Mouse (Mus musculus): ENCODE results near the gene Zfp217.
A peak's percentile ranks its signal among the peaks of the same experiment; 100 is the strongest.

Zfp217 gene

DNA sequence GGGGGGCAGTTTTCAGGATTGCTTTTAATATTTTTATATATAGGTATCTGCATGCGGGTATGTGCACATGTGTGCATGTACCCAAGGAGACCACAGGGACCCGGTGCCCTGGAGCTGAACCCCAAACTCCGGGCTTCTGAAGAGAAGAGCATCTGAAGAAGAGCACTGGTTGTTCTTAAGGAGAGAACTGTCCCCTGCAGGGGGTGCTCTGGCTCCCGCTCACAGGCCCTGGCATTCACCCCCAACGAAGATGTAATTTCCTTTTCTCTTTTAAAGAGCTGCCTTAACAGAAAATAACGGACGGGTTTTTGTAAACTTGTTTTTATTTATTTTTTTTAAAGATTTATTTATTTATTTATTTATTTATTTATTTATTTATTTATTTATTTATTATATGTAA, 46.0 kb downstream of the Zfp217 start:
- DNase-seq (ENCODE audit: low read depth, low spot score), result no peak

- peak; percentile 43 for DNase-seq (ENCODE audit: low read depth, low spot score)
These were observed 46.8 kb downstream of the Zfp217 start for GRCm38 (mm10) chr2:170101132-170101531.

DNA sequence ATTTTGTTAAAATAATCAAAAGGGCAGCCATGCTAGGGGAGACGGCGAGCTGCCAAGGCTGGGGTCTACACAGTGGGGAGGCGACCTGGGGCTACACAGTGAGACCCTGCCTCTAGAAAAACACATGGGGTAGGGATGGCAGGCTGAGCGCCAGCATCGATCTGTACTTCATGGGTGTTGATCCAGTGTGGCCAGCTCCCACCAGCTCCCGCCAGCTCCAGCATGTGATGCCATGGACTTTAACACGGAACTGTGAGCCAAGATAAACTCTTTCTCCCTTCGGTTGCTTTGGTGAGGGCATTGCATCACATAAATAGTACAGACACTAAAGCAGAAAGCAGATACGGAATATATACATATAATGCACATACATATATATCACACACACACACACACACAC, 53.0 kb downstream of the Zfp217 start:
- no peak for DNase-seq (ENCODE audit: low read depth, low spot score)

DNA sequence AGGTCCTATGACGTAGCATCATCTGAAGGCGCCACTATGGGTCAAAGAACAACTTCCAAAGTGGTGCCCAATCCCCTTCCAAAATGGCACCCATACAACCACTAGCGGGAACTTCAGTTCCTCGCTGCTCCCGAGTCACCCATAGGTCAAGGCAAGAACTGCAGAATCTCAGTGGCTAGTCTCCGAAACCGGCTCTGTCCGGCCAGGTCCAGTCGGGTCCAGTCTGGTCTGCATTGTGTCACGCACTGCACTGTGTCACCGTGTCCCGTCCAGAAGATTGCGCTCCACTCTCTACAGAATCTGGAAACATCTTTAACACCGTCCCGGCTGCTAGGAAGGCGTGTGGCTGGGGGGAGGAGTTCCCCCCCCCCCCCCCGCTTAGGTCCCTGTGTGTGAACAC, 53.7 kb downstream of the Zfp217 start:
- no peak for DNase-seq (ENCODE audit: low read depth, low spot score)

DNA sequence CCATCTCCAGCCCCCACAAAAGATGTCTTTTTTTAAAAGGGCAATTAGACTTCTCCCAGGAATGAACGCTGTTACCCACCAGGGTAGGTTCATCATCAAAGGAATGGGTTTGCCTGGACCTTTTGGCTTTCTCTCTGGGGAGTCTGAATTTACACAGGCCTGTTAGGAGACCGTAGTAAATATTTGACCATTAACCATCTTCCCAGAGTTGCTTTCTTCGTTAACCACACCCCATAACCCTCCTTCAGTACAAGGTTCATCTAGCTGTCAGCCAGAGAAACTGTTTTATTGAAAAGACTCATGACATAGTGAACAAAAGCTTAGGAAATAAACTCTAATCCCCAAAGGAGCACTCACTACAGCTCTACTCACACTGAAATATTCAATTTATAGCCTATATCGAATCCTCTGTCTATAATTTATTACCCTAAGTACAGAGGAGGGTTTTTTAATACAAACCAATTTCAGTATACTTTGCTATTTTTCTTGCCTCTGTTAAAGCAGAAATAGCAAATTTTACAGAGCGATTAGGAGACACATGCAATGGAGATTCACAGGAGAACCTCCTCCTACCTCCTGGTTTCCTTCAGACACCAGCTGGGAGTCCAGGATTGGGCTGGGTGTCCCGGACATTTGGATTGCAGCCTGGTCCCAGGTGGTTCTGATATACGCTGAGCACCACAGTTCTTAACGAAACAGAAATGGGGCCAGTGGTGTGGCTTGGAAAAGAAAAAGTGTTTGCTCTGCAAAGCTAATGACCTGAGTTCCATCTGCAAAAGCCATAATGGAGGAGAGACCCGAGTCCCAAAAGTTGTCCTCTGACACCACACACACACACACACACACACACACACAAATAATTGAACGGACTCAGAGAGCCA, 56.1 kb downstream of the Zfp217 start:
- DNase-seq (ENCODE audit: low read depth, low spot score), result no peak

DNA sequence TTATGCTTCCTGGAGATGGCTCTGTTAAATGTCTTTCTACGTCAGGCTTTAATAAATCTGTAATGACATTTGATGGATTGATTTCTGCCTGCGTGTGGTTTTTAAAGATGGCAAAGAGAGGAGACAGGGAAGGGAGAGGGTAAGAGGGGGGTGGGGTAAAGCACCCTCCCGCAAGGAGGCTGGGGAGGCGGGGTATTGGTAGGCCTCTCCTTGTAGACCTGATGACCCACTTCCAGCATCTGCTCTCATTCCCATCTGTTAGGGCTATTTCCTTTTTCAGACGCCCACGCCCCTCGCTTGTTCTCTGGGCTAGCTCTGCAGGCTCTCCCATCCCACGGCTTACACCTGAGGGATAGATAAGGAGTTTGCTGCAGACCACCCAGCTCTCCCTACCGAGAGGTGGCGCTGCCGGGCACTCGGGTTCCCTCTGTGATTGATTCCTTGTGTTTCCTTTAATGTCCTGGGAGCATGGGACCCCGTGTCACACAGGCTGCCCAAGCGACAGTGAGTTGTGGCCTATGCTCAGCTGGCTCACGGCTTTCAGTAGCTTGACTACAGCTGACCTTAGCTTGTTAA, 69.4 kb downstream of the Zfp217 start:
- DNase-seq (ENCODE audit: low read depth, low spot score), result no peak

DNA sequence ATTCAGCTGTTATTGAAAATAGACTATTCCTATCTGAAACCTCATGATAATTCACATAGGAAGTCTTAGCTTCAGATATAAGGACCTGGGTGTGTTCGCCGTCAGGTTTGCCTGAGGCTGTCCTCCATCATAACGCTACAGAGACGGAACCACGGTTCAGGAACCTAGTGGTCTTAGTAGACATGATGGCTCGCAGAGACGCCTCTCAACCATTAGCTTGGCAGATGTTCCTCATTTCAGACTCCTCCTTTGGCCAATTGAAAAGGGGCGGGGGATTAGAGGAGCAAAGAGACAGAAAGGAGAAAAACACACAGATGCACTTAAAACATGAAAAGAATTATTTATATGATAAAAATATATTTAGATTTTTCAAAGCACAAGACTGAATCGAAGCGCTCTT, 69.9 kb downstream of the Zfp217 start:
- DNase-seq (ENCODE audit: low read depth, low spot score), result no peak

DNA sequence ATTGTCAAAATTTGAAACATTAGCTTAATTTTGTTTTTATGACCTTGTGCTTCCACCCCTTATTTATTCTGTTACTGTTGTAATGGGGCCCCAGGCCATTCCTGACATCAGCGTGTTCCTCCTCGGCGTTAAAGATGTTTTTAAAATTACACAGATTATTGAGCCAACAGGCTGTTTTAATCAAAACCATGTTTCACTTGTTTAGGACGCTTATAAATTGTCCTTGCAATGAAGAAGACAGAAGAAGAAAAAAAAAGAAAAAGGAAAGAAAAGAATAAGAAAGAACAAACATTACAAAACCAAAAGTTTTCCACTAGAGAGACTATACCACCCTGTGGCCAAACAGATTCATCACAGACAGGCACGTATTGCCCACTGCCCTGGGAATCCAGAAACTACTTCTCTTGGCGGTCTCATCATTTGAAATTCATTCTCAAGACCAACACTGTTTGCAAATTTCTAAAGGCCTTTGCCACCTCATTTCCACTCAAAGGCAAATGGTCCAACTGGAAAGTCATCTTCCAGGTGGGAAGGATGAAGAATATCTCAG, 70.9 kb downstream of the Zfp217 start:
- DNase-seq (ENCODE audit: low read depth, low spot score), result no peak

DNA sequence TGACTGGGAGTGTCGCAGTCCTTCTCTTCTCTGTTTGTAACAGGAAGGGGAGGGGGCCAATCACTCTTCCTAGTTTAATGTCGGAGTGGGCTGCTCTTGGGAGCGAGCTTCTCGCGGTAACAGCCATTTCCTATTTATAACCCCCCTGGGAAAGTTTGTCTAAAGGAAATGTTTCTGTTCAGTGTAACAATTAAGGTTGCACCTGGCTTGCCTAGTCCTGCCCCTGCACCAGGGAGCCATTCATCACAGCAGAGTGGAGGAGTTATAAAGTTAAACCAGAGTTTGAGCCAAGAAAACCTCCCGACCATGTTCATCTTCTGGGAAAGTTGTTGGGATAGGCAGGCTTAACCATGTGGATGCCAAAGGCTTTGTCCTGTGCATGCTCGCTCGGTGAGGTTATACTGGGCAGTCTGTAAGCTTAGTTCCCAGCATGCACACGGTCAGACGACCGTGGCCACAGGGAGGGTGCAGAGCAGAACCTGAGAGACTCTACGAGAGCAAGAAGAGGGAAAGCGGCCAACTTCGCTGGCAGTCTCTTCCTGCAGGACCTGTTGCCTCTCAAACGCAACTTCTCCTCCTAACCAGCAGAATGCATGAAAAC, 77.2 kb downstream of the Zfp217 start:
- DNase-seq (ENCODE audit: low read depth, low spot score), result no peak

DNA sequence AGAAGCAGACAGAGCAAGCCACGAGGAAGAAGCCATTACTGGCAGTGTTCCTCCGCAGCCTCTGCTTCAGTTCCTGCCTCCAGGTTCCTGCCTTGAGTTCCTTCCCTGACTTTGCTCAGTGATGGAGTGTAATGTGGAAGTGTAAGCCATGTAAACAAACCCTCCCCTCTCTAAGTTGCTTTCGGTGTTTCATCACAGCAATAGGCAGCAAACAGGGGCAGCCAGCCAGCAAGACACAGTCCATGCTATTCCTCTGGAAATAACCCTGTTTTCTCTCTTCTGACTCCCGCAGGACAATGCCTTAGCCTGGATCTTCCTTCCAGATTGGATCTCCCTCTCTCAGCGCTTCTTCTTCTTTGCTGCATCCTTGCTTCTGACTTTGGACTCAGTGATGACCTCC, 77.9 kb downstream of the Zfp217 start:
- no peak for DNase-seq (ENCODE audit: low read depth, low spot score)

DNA sequence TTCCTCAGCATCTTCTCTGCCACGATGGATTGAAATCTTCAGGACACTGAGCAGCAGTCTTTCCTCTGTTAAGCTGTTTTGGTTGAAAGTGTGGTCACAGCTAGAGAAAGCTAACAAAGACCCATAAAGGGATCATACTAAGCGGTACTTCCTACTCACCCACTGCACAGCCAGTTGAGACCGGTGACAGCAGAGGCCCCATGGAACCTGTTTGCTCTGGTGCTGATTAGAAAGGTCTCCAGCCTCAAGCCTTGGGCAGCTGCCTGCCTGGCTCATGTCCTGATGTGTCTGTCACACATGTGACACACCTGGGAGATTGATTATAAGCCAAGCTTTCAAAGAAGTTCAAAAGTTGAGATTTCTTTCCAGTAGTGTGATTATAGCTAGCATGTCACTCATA, 85.5 kb downstream of the Zfp217 start:
- no peak for DNase-seq (ENCODE audit: low read depth, low spot score)

- no peak for DNase-seq (ENCODE audit: low read depth, low spot score)
These were observed 87.8 kb downstream of the Zfp217 start for GRCm38 (mm10) chr2:170060066-170060465.

DNA sequence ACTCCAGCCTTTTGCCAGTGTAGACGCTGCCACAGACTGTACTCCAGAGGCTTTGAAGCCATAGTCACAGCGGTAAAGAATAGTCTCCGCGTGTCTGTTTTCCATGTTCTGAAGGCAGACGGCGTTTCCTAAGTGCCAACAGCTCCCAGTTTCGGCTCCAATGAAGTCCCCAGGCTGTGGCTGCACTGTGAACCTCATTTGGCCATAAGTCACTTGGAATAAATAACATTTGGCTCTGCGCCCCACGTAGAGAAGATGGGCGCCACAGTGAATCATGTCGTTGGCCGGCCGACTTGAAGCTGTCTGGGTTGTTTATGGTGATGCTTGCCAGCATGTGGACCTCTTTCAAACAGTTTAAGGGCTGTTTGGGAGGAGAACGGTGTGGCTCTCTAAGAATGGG, 89.1 kb downstream of the Zfp217 start:
- DNase-seq (ENCODE audit: low read depth, low spot score), result peak; percentile 36
